Mouse (Mus musculus) liver, adult 2 months (tissue): Measurements from ENCODE around the gene Actl10.

Experiments used
- CTCF ChIP-seq: fragments of 200-500 bp; IDR thresholded peaks from 2 replicates; pipeline ENCODE4 v1.5.1; 2011; ENCODE audit warnings: low read depth, low read length, control low read depth
- POLR2A ChIP-seq: fragments of 200-500 bp; IDR thresholded peaks from 2 replicates; pipeline ENCODE4 v1.6.1; 2011; ENCODE audit warnings: low read length, control low read depth; ENCODE audit not compliant: insufficient read depth; ENCODE audit errors: extremely low read depth

DNA sequence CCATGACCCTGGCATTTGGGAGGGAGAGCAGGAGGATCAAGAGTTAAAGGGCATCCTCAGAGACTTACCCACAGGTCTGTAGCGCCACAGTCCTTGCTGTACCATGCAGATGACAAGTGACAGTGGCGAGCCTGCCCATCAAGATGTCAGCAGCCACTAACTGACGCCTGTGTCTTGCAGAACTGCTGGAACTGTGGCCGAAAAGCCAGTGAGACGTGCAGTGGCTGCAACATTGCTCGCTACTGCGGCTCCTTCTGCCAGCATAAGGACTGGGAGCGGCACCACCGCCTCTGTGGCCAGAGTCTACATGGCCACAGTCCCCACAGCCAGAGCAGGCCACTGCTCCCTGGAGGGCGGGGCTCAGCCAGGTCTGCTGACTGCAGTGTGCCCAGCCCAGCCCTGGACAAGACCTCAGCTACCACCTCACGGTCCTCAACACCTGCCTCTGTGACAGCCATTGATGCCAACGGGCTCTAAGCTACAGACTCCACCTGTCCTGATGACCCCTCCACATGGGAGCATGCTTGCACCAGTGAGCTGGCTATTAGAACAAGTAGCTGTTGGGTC, 16.8 kb upstream of the Actl10 start:
- TF ChIP-seq CTCF (no peak), POLR2A (no peak)
